Mouse (Mus musculus): ENCODE data around the gene Kcnf1. TPM values are rescaled to one million over a fixed set of nuclear protein-coding genes. Genes with fewer than 3 reads are reported as not detected.

Kcnf1 gene
- polyA plus RNA-seq (2014; fragmentation: Illumina TruSeq; extraction: RNeasy Lipid Tissue Mini Kit (QIAGEN cat#74804); ENCODE audit: low read depth, low replicate concordance), result 0.17 TPM

GRCm38 (mm10) chr12:17176757-17177092, at the start of gene Kcnf1:
Kcnf1 (minus strand) TSS chr12:17176888.

Other genes with a start within 250 kb of the Kcnf1 start
- 56.0 TPM for gene Pqlc3, start 176.5 kb downstream of the Kcnf1 start, polyA plus RNA-seq (2014; fragmentation: Illumina TruSeq; extraction: RNeasy Lipid Tissue Mini Kit (QIAGEN cat#74804); ENCODE audit: low read depth, low replicate concordance)
- gene 2410004P03Rik, start 165.2 kb downstream of the Kcnf1 start, polyA plus RNA-seq (2014; fragmentation: Illumina TruSeq; extraction: RNeasy Lipid Tissue Mini Kit (QIAGEN cat#74804); ENCODE audit: low read depth, low replicate concordance), result not detected
- gene Pdia6, start 89.7 kb upstream of the Kcnf1 start, polyA plus RNA-seq (2014; fragmentation: Illumina TruSeq; extraction: RNeasy Lipid Tissue Mini Kit (QIAGEN cat#74804); ENCODE audit: low read depth, low replicate concordance), result 101 TPM
- not detected for gene Atp6v1c2, start 152.5 kb upstream of the Kcnf1 start, polyA plus RNA-seq (2014; fragmentation: Illumina TruSeq; extraction: RNeasy Lipid Tissue Mini Kit (QIAGEN cat#74804); ENCODE audit: low read depth, low replicate concordance)
- 31.0 TPM for gene Nol10, start 171.6 kb upstream of the Kcnf1 start, polyA plus RNA-seq (2014; fragmentation: Illumina TruSeq; extraction: RNeasy Lipid Tissue Mini Kit (QIAGEN cat#74804); ENCODE audit: low read depth, low replicate concordance)

All from adrenal gland, adult 10 weeks (tissue).